Comparison of ENCODE assay signal across 12 mouse cellular contexts in genomic region chr10:94709622-94710319, GRCm38 (mm10). TPM values are rescaled to one million over a fixed set of nuclear protein-coding genes. Genes with fewer than 3 reads are reported as not detected.
DNase-seq lines count a peak whose midpoint lies in the region; ATAC-seq and TF ChIP-seq lines count a peak whose summit lies in the region.
"Had no signal": no experiment of that assay in that cellular context is flagged by ENCODE, and none has a peak within 500 bp of the region (broad histone marks: within the 10 kb centered on the region; RNA-seq: fewer than 3 reads in every experiment).

No protein-coding gene starts in this region.

- no peaks in the 10 kb centered on the region for H3K4me1 ChIP-seq in intestine, embryonic 15.5 days (replicated peaks)
- H3K4me1 ChIP-seq in intestine, embryonic 16.5 days (ENCODE audit: control insufficient read depth, insufficient read depth, low read length): 0 out of 2 replicates have a peak, but pooled peaks cover 2% of the 10 kb centered on the region
- H3K4me1 ChIP-seq in midbrain, postnatal 0 days (ENCODE audit: insufficient read depth, low read length): no peaks in the 10 kb centered on the region
- 0 out of 2 replicates have a peak, but pooled peaks cover 6% of the 10 kb centered on the region for H3K4me1 ChIP-seq in midbrain, embryonic 13.5 days (replicated peaks)

- H3K4me3 ChIP-seq in intestine, embryonic 15.5 days (replicated peaks): no peak overlapping the region
- no peak overlapping the region for H3K4me3 ChIP-seq in intestine, embryonic 16.5 days (ENCODE audit: low read length)
- H3K4me3 ChIP-seq in midbrain, postnatal 0 days (ENCODE audit: low read depth, low read length): no peak overlapping the region
- H3K4me3 ChIP-seq in midbrain, embryonic 13.5 days (replicated peaks): no peak overlapping the region
- H3K4me3 ChIP-seq in myocyte: no peak overlapping the region
- H3K4me3 ChIP-seq: gastrocnemius, adult 2 months had no signal

- no peaks in the 10 kb centered on the region for H3K9me3 ChIP-seq in intestine, embryonic 15.5 days
- no peaks in the 10 kb centered on the region for H3K9me3 ChIP-seq in intestine, embryonic 16.5 days (ENCODE audit: control insufficient read depth, low read length)
- no peaks in the 10 kb centered on the region for H3K9me3 ChIP-seq in midbrain, postnatal 0 days (ENCODE audit: low read length)
- H3K9me3 ChIP-seq in midbrain, embryonic 13.5 days: no peaks in the 10 kb centered on the region

- H3K9ac ChIP-seq in intestine, embryonic 15.5 days: no peak overlapping the region
- H3K9ac ChIP-seq in intestine, embryonic 16.5 days (ENCODE audit: low read depth, low read length): no peak overlapping the region
- no peak overlapping the region for H3K9ac ChIP-seq in midbrain, postnatal 0 days (replicated peaks; ENCODE audit: low read length, poor library complexity, severe bottlenecking)
- no peak overlapping the region for H3K9ac ChIP-seq in midbrain, embryonic 13.5 days (replicated peaks)
- H3K9ac ChIP-seq: liver, embryonic 14.5 days had no signal

- H3K27ac ChIP-seq in intestine, embryonic 15.5 days: no peak overlapping the region
- H3K27ac ChIP-seq in intestine, embryonic 16.5 days (ENCODE audit: low read length): no peak overlapping the region
- H3K27ac ChIP-seq in midbrain, postnatal 0 days (ENCODE audit: low read depth, low read length): no peak overlapping the region
- no peak overlapping the region for H3K27ac ChIP-seq in midbrain, embryonic 13.5 days
- H3K27ac ChIP-seq: gastrocnemius, adult 2 months; liver, embryonic 14.5 days had no signal

- 70% methylated on average over 3 of the region's 3 CpGs for WGBS in intestine, embryonic 15.5 days
- WGBS in intestine, embryonic 16.5 days: 65% methylated on average over 3 of the region's 3 CpGs
- 70% methylated on average over 3 of the region's 3 CpGs for WGBS in midbrain, postnatal 0 days
- WGBS in midbrain, embryonic 13.5 days: 89% methylated on average over 3 of the region's 3 CpGs

- H3K27me3 ChIP-seq in intestine, embryonic 15.5 days (replicated peaks): no peaks in the 10 kb centered on the region
- no peaks in the 10 kb centered on the region for H3K27me3 ChIP-seq in intestine, embryonic 16.5 days (replicated peaks; ENCODE audit: control insufficient read depth, insufficient read depth, low read length)
- no peaks in the 10 kb centered on the region for H3K27me3 ChIP-seq in midbrain, postnatal 0 days (ENCODE audit: insufficient read depth, low read length)
- no peaks in the 10 kb centered on the region for H3K27me3 ChIP-seq in midbrain, embryonic 13.5 days
- no peaks in the 10 kb centered on the region for H3K27me3 ChIP-seq in myocyte (ENCODE audit: control insufficient read depth, insufficient read depth, insufficient read length)

- peak; percentile 31 for DNase-seq in embryo, embryonic 11 days
- no peak for DNase-seq in embryo, embryonic 10.5 days (ENCODE audit: low spot score)
- peak; percentile 88 for DNase-seq in midbrain, postnatal 0 days (ENCODE audit: low spot score)
- no peak for DNase-seq in thymus, postnatal 36 days
- DNase-seq: gastrocnemius, adult 2 months; layer of hippocampus, postnatal 36 days; right cerebral cortex, postnatal 25 days had no signal

- no peak overlapping the region for H3ac ChIP-seq in myocyte (ENCODE audit: control insufficient read depth, insufficient read length)

- H3K4me2 ChIP-seq in intestine, embryonic 15.5 days (replicated peaks): no peak overlapping the region
- no peak overlapping the region for H3K4me2 ChIP-seq in intestine, embryonic 16.5 days (ENCODE audit: low read depth, low read length)
- no peak overlapping the region for H3K4me2 ChIP-seq in midbrain, postnatal 0 days (ENCODE audit: low read depth, low read length, poor library complexity, severe bottlenecking)
- no peak overlapping the region for H3K4me2 ChIP-seq in midbrain, embryonic 13.5 days (replicated peaks)
- peak overlapping the region; percentile 10 for H3K4me2 ChIP-seq in myocyte (ENCODE audit: low read depth)

- TF ChIP-seq CTCF in midbrain, postnatal 0 days (IDR thresholded peaks at IDR 0.05): no peak

- peaks cover 29% of the 10 kb centered on the region for H3K79me2 ChIP-seq in myocyte (ENCODE audit: control insufficient read depth, insufficient read depth)

- H3K36me3 ChIP-seq in intestine, embryonic 15.5 days: no peaks in the 10 kb centered on the region
- no peaks in the 10 kb centered on the region for H3K36me3 ChIP-seq in intestine, embryonic 16.5 days (ENCODE audit: control insufficient read depth, insufficient read depth, low read length)
- no peaks in the 10 kb centered on the region for H3K36me3 ChIP-seq in midbrain, postnatal 0 days (ENCODE audit: insufficient read depth, low read length)
- no peaks in the 10 kb centered on the region for H3K36me3 ChIP-seq in midbrain, embryonic 13.5 days
- H3K36me3 ChIP-seq in myocyte (ENCODE audit: control insufficient read depth, insufficient read depth): no peaks in the 10 kb centered on the region

- ATAC-seq in intestine, embryonic 15.5 days: peak; percentile 36; the same call in 1 of the 2 replicates
- no peak for ATAC-seq in intestine, embryonic 16.5 days
- ATAC-seq in midbrain, postnatal 0 days (ENCODE audit: low FRiP score): no peak
- ATAC-seq in midbrain, embryonic 13.5 days: no peak

- TF ChIP-seq POLR2A in myocyte (IDR thresholded peaks at IDR 0.05; ENCODE audit: insufficient read length, low read depth): no peak

TF ChIP-seq in myocyte, 11 proteins besides CTCF, POLR2A, EP300 and RAD21:
- TF ChIP-seq TCF12 (IDR thresholded peaks at IDR 0.05; ENCODE audit: insufficient read depth, poor library complexity, severe bottlenecking): no peak

RNA-seq across cellular contexts. Expression of gene Cep83, which starts 21.3 kb away (rescaled TPM):
- 13.6 and 15.6 TPM in 2 replicates for polyA plus RNA-seq in intestine, embryonic 15.5 days (2015; fragmentation: Nextera tagmentation; extraction: Ambion mirVana)
- polyA plus RNA-seq in intestine, embryonic 16.5 days (2015; fragmentation: Nextera tagmentation; extraction: Ambion mirVana): 10.1 and 10.2 TPM in 2 replicates
- total RNA-seq in midbrain, postnatal 0 days (2014; rRNA removed): 19.2 and 20.0 TPM in 2 replicates
- polyA plus RNA-seq in midbrain, postnatal 0 days (2015; fragmentation: Nextera tagmentation; extraction: Ambion mirVana): 13.4 and 16.1 TPM in 2 replicates
- 19.2 and 19.4 TPM in 2 replicates for polyA plus RNA-seq in midbrain, embryonic 13.5 days (2015; fragmentation: Nextera tagmentation; extraction: Ambion mirVana)
- polyA plus RNA-seq in myocyte (2012; fragmentation: generic; extraction: Trizol): 6.4 TPM

Comparison
In these comparisons a context has a peak if more than half of its experiments do, and no peak if none do; other contexts are left out.
1. DNase-seq: peak in embryo, embryonic 11 days (single experiment) and midbrain, postnatal 0 days (single experiment); none in embryo, embryonic 10.5 days (single experiment) and thymus, postnatal 36 days (0 of 2).